Mouse (Mus musculus) heart, embryonic 15.5 days (tissue): ENCODE results near the gene Ccpg1os. TPM values are rescaled to one million over a fixed set of nuclear protein-coding genes. Genes with fewer than 3 reads are reported as not detected.

Experiments
- ATAC-seq: fragments of 200-750 bp; cut with Nextera tagmentation; replicated peaks from 2 replicates; pipeline ENCODE4 v1.8.0; 2017; ENCODE audit warnings: low read depth, moderate TSS enrichment; ENCODE audit not compliant: insufficient number of reproducible peaks, insufficient read depth, low FRiP score
- H3K27ac ChIP-seq: fragments of 300-500 bp; sonication (generic); 2 replicates; pipeline ENCODE4 v1.5.1; 2015; ENCODE audit warnings: mild to moderate bottlenecking, inconsistent platforms
- H3K27me3 ChIP-seq: fragments of 300-500 bp; sonication (generic); 2 replicates; pipeline ENCODE4 v1.6.1; 2015; ENCODE audit warnings: inconsistent platforms
- H3K36me3 ChIP-seq: fragments of 300-500 bp; sonication (generic); 2 replicates; pipeline ENCODE4 v1.6.1; 2015; ENCODE audit warnings: mild to moderate bottlenecking, inconsistent platforms
- H3K4me1 ChIP-seq: fragments of 300-500 bp; sonication (generic); replicated peaks from 2 replicates; pipeline ENCODE4 v1.6.1; 2015; ENCODE audit warnings: inconsistent platforms
- H3K4me2 ChIP-seq: fragments of 300-500 bp; sonication (generic); 2 replicates; pipeline ENCODE4 v1.6.1; 2015; ENCODE audit warnings: inconsistent platforms, mild to moderate bottlenecking, moderate library complexity
- H3K4me3 ChIP-seq: fragments of 300-500 bp; sonication (generic); 2 replicates; pipeline ENCODE4 v1.5.1; 2015; ENCODE audit warnings: mild to moderate bottlenecking, inconsistent platforms
- H3K9ac ChIP-seq: fragments of 300-500 bp; sonication (generic); 2 replicates; pipeline ENCODE4 v1.6.1; 2015; ENCODE audit warnings: mild to moderate bottlenecking, inconsistent platforms
- H3K9me3 ChIP-seq: fragments of 300-500 bp; sonication (generic); replicated peaks from 2 replicates; pipeline ENCODE4 v1.6.1; 2016; ENCODE audit warnings: inconsistent platforms
- WGBS: fragments of 180-500 bp; shearing (Covaris S2); methylation state at CpG from one replicate; pipeline ENCODE4 v1.1.7; 2015; ENCODE audit warnings: mixed read lengths; 5-methylcytosine and 5-hydroxymethylcytosine counted together
- polyA plus RNA-seq: library from polyadenylated mRNA; unstranded; fragments of >200 nt; fragmentation: Nextera tagmentation; extraction: Ambion mirVana; gene quantifications from 2 replicates; pipeline ENCODE4 v1.2.1, GENCODE M21; 2015

The Ccpg1os gene
- polyA plus RNA-seq, 1 experiment from 2014 or later: 15.4 TPM

- no peaks in the 10 kb centered on the region for H3K9me3 ChIP-seq
- 83% methylated on average over 6 of the region's 6 CpGs for WGBS
- peaks cover 7% of the 10 kb centered on the region for H3K36me3 ChIP-seq
- no peak overlapping the region for H3K27ac ChIP-seq
- H3K27me3 ChIP-seq: no peaks in the 10 kb centered on the region
- H3K4me2 ChIP-seq: no peak overlapping the region
- H3K9ac ChIP-seq: no peak overlapping the region
- H3K4me1 ChIP-seq: no peaks in the 10 kb centered on the region
- no peak overlapping the region for H3K4me3 ChIP-seq
- ATAC-seq: no peak
These were observed 19.9 kb upstream of the Ccpg1os start for GRCm38 (mm10) chr9:73005106-73005505.

GRCm38 (mm10) chr9:73004076-73004475 is 18.9 kb upstream of the Ccpg1os start:
- Histone ChIP-seq H3K9me3 (no peaks in the 10 kb centered on the region), H3K9ac (no peak overlapping the region)

GRCm38 (mm10) chr9:73002177-73002576 is 17.0 kb upstream of the Ccpg1os start:
- peaks cover 7% of the 10 kb centered on the region for H3K36me3 ChIP-seq
- 66% methylated on average over 3 of the region's 3 CpGs for WGBS
- ATAC-seq: no peak
- H3K4me1 ChIP-seq: no peaks in the 10 kb centered on the region
- H3K9ac ChIP-seq: no peak overlapping the region
- no peak overlapping the region for H3K27ac ChIP-seq
- no peak overlapping the region for H3K4me2 ChIP-seq
- H3K9me3 ChIP-seq: no peaks in the 10 kb centered on the region
- no peaks in the 10 kb centered on the region for H3K27me3 ChIP-seq
- H3K4me3 ChIP-seq: no peak overlapping the region

More at GRCm38 (mm10) chr9:73004076-73004475, 18.9 kb upstream of the Ccpg1os start:
- Histone ChIP-seq H3K4me2 (no peak overlapping the region), H3K4me3 (no peak overlapping the region), H3K4me1 (no peaks in the 10 kb centered on the region), H3K27ac (no peak overlapping the region), H3K27me3 (no peaks in the 10 kb centered on the region), H3K36me3 (peaks cover 7% of the 10 kb centered on the region)
- ATAC-seq: no peak
- 70% methylated on average over 8 of the region's 8 CpGs for WGBS

GRCm38 (mm10) chr9:73001314-73002011 is 16.3 kb upstream of the Ccpg1os start:
- ATAC-seq: no peak
- WGBS: 82% methylated on average over 13 of the region's 13 CpGs

GRCm38 (mm10) chr9:73000487-73000886 is 15.3 kb upstream of the Ccpg1os start:
- H3K4me3 ChIP-seq: no peak overlapping the region
- 64% methylated on average over 2 of the region's 2 CpGs for WGBS
- H3K9ac ChIP-seq: no peak overlapping the region
- H3K36me3 ChIP-seq: peaks cover 2% of the 10 kb centered on the region
- H3K27ac ChIP-seq: no peak overlapping the region
- no peaks in the 10 kb centered on the region for H3K4me1 ChIP-seq
- no peak overlapping the region for H3K4me2 ChIP-seq
- ATAC-seq: no peak
- H3K9me3 ChIP-seq: no peaks in the 10 kb centered on the region
- no peaks in the 10 kb centered on the region for H3K27me3 ChIP-seq

More at GRCm38 (mm10) chr9:73001314-73002011, 16.3 kb upstream of the Ccpg1os start:
- Histone ChIP-seq H3K4me3 (no peak overlapping the region), H3K9ac (no peak overlapping the region), H3K27ac (no peak overlapping the region), H3K4me2 (no peak overlapping the region), H3K4me1 (no peaks in the 10 kb centered on the region), H3K36me3 (peaks cover 7% of the 10 kb centered on the region), H3K27me3 (no peaks in the 10 kb centered on the region), H3K9me3 (no peaks in the 10 kb centered on the region)

GRCm38 (mm10) chr9:72996806-72997205 is 11.6 kb upstream of the Ccpg1os start:
- H3K9ac ChIP-seq: no peak overlapping the region
- no peak overlapping the region for H3K27ac ChIP-seq
- H3K4me1 ChIP-seq: no peaks in the 10 kb centered on the region
- no peak overlapping the region for H3K4me3 ChIP-seq
- WGBS: 62% methylated on average over 7 of the region's 7 CpGs
- no peaks in the 10 kb centered on the region for H3K9me3 ChIP-seq
- H3K27me3 ChIP-seq: no peaks in the 10 kb centered on the region
- ATAC-seq: no peak
- no peak overlapping the region for H3K4me2 ChIP-seq
- no peaks in the 10 kb centered on the region for H3K36me3 ChIP-seq

- no peak for ATAC-seq
- H3K4me3 ChIP-seq: no peak overlapping the region
These were observed 11.0 kb upstream of the Ccpg1os start for GRCm38 (mm10) chr9:72996167-72996566.

GRCm38 (mm10) chr9:72992576-72992975 is 7.4 kb upstream of the Ccpg1os start:
- 86% methylated on average over 5 of the region's 5 CpGs for WGBS
- H3K27me3 ChIP-seq: no peaks in the 10 kb centered on the region
- H3K9ac ChIP-seq: no peak overlapping the region
- H3K36me3 ChIP-seq: no peaks in the 10 kb centered on the region
- no peak for ATAC-seq
- H3K4me1 ChIP-seq: no peaks in the 10 kb centered on the region
- no peak overlapping the region for H3K4me2 ChIP-seq
- no peak overlapping the region for H3K27ac ChIP-seq
- no peaks in the 10 kb centered on the region for H3K9me3 ChIP-seq
- H3K4me3 ChIP-seq: no peak overlapping the region

More at GRCm38 (mm10) chr9:72996167-72996566, 11.0 kb upstream of the Ccpg1os start:
- Histone ChIP-seq H3K4me1 (no peaks in the 10 kb centered on the region), H3K27me3 (no peaks in the 10 kb centered on the region), H3K9ac (no peak overlapping the region), H3K36me3 (no peaks in the 10 kb centered on the region), H3K27ac (no peak overlapping the region), H3K4me2 (no peak overlapping the region), H3K9me3 (no peaks in the 10 kb centered on the region)

- 92% methylated on average over 2 of the region's 2 CpGs for WGBS
- H3K9ac ChIP-seq: no peak overlapping the region
- no peak overlapping the region for H3K27ac ChIP-seq
- no peaks in the 10 kb centered on the region for H3K4me1 ChIP-seq
- no peak overlapping the region for H3K4me3 ChIP-seq
- no peak for ATAC-seq
- H3K36me3 ChIP-seq: no peaks in the 10 kb centered on the region
- no peak overlapping the region for H3K4me2 ChIP-seq
- no peaks in the 10 kb centered on the region for H3K9me3 ChIP-seq
- no peaks in the 10 kb centered on the region for H3K27me3 ChIP-seq
These were observed 6.2 kb upstream of the Ccpg1os start for GRCm38 (mm10) chr9:72991420-72991819.

- ATAC-seq: no peak
These were observed 3.5 kb upstream of the Ccpg1os start for GRCm38 (mm10) chr9:72988706-72989105.

GRCm38 (mm10) chr9:72987703-72988102 is 2.5 kb upstream of the Ccpg1os start:
- 61% methylated on average over 3 of the region's 3 CpGs for WGBS
- peaks cover 10% of the 10 kb centered on the region for H3K4me1 ChIP-seq
- no peaks in the 10 kb centered on the region for H3K9me3 ChIP-seq

More at GRCm38 (mm10) chr9:72988706-72989105, 3.5 kb upstream of the Ccpg1os start:
- H3K4me3 ChIP-seq: no peak overlapping the region
- H3K4me1 ChIP-seq: peaks cover 10% of the 10 kb centered on the region
- H3K36me3 ChIP-seq: no peaks in the 10 kb centered on the region
- no peak overlapping the region for H3K27ac ChIP-seq
- no peak overlapping the region for H3K9ac ChIP-seq
- 80% methylated on average over 5 of the region's 5 CpGs for WGBS
- H3K9me3 ChIP-seq: no peaks in the 10 kb centered on the region
- no peaks in the 10 kb centered on the region for H3K27me3 ChIP-seq
- no peak overlapping the region for H3K4me2 ChIP-seq

GRCm38 (mm10) chr9:72983066-72983465 is 2.1 kb downstream of the Ccpg1os start:
- WGBS: 77% methylated on average over 2 of the region's 2 CpGs
- H3K4me3 ChIP-seq: no peak overlapping the region
- no peak overlapping the region for H3K9ac ChIP-seq
- no peaks in the 10 kb centered on the region for H3K9me3 ChIP-seq
- H3K4me2 ChIP-seq: no peak overlapping the region
- H3K4me1 ChIP-seq: peaks cover 10% of the 10 kb centered on the region
- no peaks in the 10 kb centered on the region for H3K36me3 ChIP-seq
- H3K27ac ChIP-seq: no peak overlapping the region
- no peaks in the 10 kb centered on the region for H3K27me3 ChIP-seq
- no peak for ATAC-seq

More at GRCm38 (mm10) chr9:72987703-72988102, 2.5 kb upstream of the Ccpg1os start:
- Histone ChIP-seq H3K27me3 (no peaks in the 10 kb centered on the region), H3K9ac (no peak overlapping the region), H3K27ac (no peak overlapping the region), H3K4me2 (no peak overlapping the region), H3K4me3 (no peak overlapping the region), H3K36me3 (no peaks in the 10 kb centered on the region)
- ATAC-seq: no peak
